Mouse (Mus musculus): ENCODE results near the gene Utrn. TPM values are rescaled to one million over a fixed set of nuclear protein-coding genes. Genes with fewer than 3 reads are reported as not detected.

Gene Utrn
- total RNA-seq (2021): 10 to 100 TPM; 66.8 to 67.5 TPM
- long read RNA-seq, experiment 1, partial matches to known transcripts: 2 of 3 reads
- long read RNA-seq, experiment 1, other reads (novel, unspliced or antisense): 1 of 3 reads
- long read RNA-seq, experiment 2, partial matches to known transcripts: 1 of 3 reads
- long read RNA-seq, experiment 2, other reads (novel, unspliced or antisense): 2 of 3 reads

DNA sequence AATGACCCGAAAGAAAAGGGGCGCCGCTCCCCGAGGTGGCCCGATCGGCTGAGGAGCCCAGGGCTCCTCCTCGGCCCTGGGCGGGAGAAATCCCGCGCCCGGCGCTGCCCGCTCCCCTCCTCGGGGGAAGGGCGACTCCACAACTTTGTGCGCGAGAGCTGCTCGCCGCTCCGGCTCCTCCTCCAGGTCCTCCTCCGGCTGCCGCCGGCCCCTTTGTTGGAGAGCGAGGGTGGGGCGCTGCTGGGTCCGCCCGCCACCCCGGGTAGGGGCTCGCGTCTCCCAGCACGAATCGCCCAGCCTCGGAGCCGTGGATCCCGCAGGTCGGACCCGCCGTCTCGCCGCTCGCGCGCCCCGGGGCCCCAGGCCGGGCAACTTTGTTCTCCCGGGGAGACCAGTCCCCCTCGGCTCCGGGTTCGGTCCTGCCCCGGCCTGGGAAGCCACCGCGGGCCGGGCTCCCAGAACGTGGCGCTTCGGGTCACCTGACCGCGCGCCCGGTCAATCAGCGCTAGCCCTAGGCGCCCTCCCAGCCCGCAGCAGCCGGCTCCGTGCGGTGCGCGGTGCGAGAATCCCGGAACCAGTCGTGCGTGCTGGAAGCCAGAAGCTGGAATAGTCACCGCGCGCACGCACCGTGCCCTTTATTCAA, at the start of gene Utrn:
Gene Utrn, minus strand, starts transcription at position 337 of the 643 bp plus-strand sequence.
- DNase-seq: peak; percentile 91 to 94

DNA sequence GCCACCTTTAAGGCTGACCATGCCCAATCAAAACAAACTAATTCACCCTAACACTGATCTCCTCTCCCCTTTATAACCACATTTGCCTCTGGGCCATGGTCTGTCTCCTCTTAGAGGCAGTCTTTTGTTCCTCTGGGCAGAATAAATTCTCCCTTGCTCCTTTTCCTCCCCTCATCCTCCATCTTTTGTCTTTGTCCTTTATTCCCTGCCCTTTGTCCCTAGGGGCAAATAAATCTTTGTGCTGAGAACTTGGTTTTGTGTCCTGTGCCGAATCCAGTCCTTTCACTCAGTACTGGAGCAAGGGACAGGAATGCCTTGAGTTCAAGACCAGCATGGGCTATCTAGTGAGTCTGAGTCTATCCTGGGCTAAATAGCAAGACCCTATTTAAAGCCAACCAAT, 48.5 kb upstream of the Utrn start:
- no peak for DNase-seq

DNA sequence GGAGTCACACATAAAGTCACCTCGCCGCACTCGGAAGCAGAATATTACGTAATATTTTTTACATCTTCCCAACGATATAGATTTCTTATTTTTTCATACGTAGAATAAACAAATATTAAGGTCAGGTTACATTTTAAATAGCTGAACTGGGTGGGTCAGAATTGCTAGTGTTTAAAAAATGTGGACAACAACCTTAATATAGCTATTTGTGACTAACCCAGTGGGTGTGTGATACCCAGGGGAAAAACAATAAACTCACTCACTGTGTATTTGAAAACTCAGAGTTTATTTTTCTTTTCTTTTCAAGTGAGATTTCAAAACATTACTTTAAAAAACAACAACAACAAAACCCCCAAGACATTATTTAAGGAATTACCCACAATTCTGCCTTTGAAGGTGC, 47.2 kb upstream of the Utrn start:
- DNase-seq: no peak

DNA sequence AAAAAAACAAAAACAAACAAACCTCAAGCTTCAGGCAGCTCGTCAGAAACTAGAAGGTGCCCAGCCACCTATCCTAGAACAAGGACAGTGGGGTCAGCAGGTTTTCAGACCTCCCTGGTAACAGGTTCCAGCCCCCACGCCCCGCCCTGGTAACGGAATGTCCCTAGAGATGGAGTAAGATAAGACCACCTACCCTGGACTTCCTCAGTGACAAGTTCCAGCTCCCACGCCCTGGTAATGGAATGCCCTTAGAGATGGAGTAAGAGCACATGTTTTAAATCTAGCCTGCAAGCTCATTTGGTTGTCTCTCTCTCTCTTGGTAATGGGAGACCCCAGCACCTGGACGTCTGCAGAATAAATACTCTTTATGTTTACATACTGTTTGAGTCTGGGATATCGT, 46.7 kb upstream of the Utrn start:
- no peak for DNase-seq

DNA sequence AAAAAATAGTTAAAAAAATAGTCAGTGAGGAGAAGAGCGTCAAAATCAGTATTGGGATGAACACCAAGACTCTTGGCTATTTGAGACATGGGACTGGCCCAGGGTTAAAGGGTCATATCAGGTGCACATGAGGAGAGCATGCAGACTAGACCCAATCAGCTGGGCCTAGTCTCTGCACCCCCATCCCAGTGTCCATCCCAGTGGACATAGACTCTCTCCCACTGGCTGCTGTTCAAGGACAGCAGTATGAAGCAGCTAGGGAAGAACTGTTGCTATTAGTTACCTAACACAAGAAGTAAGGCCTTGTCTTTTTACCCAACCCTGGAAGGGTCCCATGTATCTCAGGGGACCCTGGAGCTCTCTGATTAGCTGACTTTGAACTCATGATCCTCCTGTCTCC, 45.0 kb upstream of the Utrn start:
- no peak for DNase-seq

DNA sequence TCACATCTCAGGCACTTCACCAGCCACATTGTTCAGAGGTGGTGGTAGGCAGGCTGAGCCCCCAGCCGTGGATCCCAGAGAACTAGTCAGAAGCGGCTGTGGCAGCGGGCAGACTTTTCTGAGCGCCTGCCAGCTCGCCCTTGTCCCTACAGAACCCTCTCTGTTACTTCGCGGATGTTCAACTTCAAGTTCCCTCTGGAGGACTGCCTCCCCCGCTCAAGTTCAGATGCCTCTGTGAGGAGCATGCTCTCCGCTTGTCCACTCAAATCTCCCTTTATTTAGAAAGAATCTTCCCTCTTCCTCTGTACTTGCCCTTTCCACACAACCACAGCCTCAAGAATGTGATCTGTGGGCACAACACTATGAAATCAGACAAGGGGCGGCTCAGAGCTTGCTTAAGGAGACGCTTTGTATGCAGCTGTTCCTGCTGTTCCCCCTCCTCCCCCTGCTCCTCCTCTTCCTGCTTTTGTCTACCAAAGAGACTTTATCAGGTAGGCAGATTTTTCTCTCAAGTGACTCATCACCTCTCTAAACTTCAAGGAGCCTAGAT, 42.9 kb upstream of the Utrn start:
- peak; percentile 53 to 54 for DNase-seq

DNA sequence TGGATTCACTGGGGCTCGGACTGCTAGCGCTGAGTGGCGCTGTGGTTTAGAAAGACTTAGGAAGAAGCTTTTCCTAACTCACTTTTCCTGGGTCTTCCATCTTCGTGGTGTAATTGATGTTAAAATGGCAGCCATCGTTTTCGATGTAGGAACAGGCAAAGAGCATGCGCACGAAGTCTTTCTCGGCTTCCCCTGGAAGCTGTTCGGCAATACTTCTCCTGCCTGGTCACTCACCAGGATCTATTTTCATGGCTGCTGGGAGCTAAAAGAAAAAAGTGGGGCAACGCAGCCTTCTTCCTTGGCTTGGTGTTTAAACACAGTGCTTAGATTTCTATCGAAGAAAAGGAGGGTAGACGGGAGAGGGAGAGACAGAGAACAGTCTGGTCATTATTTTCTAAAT, 42.3 kb upstream of the Utrn start:
- no peak for DNase-seq

DNA sequence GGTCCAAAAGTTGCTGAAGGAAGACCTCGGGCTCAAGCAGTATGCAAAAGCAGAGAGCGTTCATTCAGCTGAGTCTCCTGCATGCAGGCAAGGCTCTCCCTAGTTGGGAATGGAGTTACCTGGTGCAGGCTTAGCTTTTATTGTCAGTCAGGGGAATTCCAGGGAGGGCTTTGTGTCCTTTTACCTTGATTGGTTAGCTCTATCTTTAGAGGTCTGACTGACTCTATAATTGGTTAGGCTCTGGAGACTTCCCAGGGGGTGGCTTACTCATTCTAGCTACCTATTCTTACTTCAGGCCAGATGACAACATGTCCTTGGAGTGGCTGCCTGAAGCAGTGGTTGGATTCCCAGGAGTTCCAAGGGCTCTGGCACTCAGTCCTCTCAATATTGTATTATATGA, 40.7 kb upstream of the Utrn start:
- no peak for DNase-seq

DNA sequence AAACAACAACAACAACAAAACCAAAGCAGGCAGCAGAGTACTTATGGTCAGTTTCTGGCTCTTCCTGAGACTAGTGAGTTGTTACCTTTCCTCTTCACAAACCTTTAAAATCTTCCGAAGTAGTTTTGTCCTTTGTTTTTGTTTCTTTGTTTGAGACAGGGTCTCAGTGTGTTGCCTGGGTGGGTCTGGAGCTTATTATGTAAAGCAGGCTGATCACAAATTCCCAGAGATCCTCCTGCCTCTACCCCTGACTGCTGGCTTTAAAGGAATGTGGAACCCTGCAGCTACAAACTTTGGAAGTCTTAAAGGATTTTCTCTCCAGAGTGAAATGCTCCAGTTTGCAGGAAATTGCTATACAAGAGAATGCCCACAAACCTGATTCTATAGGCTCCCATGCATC, 40.0 kb upstream of the Utrn start:
- DNase-seq: no peak

DNA sequence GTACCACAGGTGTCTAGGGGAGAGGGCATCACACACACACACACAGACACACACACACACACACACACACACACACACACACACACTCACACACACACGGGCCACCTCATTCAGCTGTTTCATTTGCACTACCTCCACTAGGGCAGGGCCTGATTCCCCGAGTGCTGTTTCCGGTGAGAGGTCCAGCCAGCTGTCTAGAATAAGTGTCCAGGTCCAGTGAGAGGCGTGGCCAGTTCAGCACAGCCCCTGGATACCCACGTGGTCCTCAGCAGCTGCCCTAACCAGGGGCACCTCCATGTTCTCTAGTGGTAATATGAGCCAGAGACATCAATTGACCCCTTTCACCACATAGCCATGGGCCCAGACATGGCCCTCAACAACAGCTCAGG, 35.0 kb upstream of the Utrn start:
- no peak for DNase-seq

DNA sequence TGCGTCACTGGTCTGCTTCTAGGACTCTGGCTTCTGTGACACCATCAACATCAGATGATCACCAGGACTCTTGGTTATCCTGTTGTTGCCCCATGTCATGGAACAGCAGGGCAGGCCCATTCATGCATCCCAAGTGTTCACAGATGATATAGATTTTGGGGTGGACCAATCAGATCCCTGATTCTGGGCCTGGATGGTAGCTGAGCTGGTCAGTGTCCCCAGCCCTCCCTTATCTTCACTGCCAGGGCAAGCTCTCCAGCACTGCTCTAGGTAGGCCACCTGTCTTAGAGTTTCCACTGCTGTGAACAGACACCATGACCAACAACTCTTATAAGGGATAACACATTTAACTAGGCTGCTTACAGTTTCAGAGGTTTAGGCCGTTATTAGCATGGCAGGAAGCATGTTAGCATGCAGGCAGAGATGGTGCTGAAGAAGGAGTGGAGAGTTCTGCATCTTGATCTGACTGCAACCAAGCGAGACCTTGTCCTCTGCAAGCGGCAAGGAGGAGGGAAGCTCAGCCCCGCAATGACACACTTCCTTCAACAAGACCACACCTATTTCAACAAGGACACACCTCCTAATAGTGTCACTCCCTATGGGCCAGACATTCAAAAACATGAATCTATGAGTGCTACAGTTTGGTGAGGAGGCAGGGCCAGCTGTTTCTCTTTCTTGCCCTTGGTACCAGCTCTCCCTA, 34.4 kb upstream of the Utrn start:
- DNase-seq: no peak

DNA sequence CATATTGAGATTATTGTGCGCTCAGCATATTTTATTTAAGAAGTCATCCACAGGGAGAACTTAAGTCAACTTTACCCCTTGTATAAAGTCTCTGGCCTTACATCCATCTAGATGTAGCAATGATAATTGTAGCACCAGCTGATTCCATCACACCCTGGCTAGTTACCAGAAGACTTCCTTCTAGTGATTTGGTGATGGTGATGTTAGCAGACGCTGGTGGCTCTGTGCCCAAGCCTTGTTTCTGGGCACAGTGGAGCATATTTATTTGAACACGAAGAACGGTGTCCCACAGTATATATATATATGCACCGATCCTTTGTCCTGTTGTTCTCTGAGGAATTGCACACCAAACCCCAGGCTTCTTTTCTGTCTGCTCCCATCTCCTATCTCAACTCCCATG, 30.7 kb upstream of the Utrn start:
- no peak for DNase-seq

DNA sequence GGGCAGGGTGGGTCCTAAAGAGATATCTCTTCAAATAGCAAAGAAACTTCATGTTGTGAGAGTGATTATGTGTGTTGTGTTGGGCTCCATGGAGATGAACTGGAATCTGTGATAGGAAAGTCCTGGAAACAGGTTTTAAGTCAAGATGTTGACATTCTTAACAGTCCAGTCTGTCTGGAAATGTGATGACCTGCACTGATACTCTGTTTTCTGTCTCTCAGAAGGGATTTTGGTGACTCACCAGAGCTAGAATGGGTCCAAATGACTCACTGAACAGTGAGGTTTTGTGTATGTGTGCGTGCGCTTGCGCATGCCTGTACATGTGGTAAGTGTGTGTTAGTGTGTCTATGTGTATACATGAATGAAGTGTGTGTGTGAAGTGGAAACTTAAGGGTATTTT, 24.2 kb upstream of the Utrn start:
- DNase-seq: no peak

DNA sequence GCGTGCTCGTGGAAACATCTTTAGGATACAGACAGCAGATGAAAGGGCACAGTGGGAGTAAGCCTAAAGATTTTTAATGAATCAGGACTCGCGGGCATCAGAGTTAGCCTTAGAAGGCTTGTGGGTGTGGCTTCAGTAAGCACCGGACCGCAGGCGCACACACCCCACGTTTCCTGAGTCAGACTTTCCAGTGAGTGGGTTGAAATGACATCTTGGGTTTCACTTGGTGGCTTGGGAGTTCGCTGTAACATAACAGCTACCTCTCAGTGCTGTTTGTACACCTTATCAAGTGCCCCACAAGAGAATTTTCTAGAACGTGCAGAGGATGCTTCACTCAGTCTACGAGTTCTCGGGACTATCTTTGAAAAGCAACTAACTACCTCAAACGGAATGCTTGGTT, 19.2 kb upstream of the Utrn start:
- peak; percentile 15 to 45 for DNase-seq

DNA sequence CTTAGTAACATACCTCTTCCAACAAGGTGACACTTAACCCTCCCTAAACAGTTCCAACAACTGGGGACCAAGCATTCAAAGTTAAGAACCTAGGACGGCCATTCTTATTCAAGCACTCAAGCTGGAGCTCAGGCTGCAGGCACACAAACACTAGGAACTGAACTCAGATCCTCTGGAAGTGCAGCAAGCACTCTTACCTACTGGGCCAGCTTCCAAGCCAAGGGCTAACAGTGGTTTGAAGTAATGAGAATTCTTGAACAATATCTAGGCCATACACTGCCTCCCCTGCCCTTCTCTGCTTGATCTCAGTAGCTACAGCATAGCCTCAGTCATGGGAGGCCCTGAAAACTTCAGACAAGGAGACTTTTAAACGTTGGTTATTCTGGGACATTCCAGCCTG, 18.6 kb upstream of the Utrn start:
- DNase-seq: no peak

DNA sequence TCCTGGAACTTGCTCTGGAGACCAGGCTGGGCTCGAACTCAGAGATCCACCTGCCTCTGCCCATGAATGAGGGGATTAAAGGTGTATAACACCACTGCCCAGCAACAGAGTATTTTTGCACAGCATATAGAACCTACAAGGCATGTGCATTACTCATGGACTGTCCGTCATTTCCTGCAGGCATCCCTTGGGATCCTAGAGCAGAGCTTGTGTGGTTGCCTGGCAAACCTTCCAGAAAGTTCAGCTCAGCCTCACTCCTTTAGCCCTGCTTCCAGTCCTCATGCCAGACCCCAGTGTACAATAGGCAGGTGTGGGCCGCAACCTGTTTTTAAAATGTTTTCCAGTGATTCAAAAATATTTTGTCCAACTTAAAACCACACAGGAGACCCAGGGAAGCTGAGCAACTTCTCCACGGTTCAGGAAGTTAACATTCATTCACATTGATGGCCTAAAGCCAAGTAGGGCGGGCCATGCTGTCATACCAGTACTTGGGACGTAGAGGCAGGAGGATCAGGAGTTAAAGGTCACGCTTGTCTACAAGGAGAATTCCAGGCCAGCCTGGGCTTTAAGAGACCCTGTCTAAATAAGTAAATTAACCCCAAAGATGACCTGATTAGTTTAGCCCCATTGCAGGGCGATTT, 15.3 kb upstream of the Utrn start:
- peak in 1 of 2 experiments; percentile 18 for DNase-seq

DNA sequence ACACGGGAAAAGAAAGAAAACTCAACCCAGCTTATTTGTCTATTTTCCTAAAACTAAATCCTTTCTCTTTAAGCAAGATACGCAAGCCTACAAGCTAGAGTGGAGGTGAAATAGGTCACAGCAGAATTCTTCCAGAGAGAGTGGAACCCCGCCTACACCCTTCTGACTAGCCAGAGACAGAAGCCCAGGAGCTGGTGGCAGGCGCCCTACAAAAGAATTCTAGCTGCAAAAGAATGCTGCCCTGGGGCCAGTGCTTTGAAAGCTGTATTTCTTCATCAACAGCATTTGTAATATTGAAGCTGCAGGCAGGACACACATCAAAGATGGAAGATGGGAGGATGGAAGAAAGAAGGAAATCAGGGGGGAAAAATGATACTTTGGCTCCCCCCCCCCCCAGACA, 12.7 kb upstream of the Utrn start:
- DNase-seq: no peak

DNA sequence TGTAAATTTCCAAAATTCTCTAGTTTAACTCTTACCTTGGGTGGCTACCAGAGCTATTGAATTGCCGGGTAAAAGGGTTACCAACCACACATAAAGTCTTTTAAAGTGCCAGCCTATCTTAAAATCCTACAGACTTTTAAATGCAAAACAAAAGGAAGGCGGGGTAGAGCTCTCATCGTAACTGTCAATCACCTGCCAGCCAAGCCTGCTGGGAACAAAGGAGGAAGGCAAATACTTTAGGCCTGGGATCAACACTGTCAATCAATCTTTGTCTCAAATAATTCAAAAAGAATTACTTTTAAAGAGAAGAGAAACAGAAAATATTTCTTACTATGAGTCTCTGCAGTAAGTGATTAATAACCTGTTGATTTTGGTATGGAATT, 10.1 kb upstream of the Utrn start:
- DNase-seq: no peak

DNA sequence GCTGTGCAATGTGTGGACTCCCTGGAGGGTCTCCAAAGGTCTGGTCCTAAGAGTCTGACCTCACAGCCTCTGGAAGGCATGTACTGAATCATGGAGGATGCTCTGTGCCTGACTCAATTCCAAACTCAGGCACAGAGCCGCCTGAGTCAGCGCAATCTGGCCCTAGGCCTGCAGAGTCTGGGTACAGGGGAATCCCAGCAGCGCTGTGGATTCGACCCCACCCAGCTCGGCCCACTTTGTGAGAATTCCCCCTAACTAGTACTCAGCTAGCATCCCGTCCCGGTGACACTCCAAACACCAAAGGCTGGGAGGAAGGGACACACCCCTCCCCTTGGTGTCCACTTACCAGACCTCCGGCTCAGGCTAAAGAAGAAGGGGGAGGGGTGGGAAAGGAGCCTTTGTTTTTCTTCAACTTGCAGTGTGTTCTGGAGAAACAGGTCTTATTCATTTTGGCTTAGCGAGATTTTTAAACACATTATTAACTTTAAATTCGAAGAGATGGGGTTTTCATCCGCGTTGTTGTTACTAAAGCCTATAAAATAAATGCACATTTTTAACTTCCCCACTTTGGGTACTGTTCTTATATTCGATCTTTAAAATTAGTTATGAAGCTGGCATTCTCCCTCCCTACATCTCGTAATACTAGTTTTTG, 9.6 kb upstream of the Utrn start:
- peak; percentile 60 to 68 for DNase-seq

DNA sequence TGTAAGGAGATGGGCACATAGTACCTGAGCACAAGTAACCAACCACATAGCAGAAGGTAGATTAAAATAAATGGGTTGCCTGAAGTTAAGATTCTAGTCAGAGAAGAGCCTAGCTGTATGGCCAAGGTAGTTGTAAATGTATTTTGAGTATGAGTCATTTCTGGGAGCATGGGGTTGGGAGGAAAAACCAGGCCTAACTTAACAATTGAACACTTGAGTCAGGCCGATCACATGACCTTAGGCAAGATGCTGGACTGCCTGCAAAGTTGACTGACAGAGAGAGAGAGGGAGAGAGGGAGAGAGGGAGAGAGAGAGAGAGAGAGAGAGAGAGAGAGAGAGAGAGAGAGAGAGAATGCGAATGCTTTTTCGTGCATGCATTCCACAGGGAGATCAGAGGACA, 7.3 kb upstream of the Utrn start:
- no peak for DNase-seq

DNA sequence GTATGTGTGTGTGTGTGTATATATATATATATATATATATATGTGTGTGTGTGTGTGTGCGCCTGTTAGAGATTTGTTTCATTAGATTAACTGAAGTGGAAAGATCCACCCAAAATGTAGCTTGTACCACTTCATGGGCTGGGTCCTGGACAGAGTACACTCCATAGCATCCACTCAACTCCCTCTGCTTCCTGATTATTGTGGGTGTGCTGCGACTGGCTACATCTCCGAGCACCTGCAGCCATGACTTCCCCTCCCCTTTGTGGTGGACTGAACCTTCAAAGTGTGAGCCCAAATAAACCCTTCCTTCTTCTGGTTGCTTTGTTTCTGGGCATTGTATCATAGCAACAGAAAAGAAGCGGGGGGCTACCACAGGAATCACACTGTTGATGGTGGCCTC, 6.2 kb upstream of the Utrn start:
- DNase-seq: no peak

DNA sequence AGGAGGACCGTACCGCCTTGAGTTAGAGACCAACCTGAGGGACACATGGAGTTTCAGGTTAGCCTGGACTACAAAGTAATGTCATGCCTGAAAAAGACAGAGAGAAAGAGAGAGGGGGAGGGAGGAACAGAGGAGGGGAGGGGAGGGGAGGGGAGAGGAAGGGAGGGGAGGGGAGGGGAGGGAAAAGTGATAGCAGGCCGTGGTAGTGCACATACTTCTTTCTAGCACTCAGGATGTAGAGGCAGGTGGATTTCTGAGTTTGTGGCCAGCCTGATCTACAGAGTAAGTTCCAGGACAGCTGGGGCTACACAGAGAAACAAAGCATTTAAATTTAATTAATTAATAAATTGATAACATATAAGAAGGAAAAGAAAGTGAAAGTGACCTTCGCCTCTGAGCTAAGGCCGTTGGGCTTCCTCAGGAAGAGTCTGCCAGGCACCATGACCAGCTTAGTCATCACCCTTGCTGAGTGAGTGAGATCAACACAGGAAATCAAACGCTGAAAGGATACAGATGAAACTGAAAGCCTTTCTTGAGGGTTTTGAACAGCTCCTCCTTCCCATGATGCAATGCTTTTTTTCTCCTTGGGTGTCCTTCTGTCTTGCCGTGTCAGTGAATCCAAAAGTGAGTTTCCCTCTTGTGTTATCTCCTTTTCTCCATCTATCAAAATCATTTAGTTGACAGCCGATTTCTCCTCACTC, 5.6 kb upstream of the Utrn start:
- peak in 1 of 2 experiments; percentile 67 for DNase-seq
